Mouse (Mus musculus) kidney, adult 2 months (tissue): ENCODE results near the gene Bcl6. TPM values are rescaled to one million over a fixed set of nuclear protein-coding genes. Genes with fewer than 3 reads are reported as not detected.

Experiments used
- DNase-seq: peaks from one replicate; pipeline ENCODE4 v3.0.0; 2021
- H3K27ac ChIP-seq: fragments of 200-500 bp; 2 replicates; pipeline ENCODE4 v1.5.1; 2012; ENCODE audit warnings: low read depth, low read length, control low read depth, inconsistent platforms; ENCODE audit not compliant: insufficient read depth
- H3K27me3 ChIP-seq: fragments of 200-500 bp; replicated peaks from 2 replicates; pipeline ENCODE4 v1.6.1; 2012; ENCODE audit warnings: mild to moderate bottlenecking, moderate library complexity, low read length, inconsistent platforms; ENCODE audit not compliant: control insufficient read depth, insufficient read depth
- H3K36me3 ChIP-seq: fragments of 200-500 bp; 2 replicates; pipeline ENCODE4 v1.6.1; 2012; ENCODE audit warnings: mild to moderate bottlenecking, moderate library complexity, low read length, inconsistent platforms; ENCODE audit not compliant: control insufficient read depth, insufficient read depth
- H3K4me1 ChIP-seq: fragments of 200-500 bp; 2 replicates; pipeline ENCODE4 v1.6.1; 2011; ENCODE audit warnings: low read length; ENCODE audit not compliant: control insufficient read depth, insufficient read depth
- H3K4me3 ChIP-seq: fragments of 200-500 bp; 2 replicates; pipeline ENCODE4 v1.5.1; 2011; ENCODE audit warnings: mild to moderate bottlenecking, low read depth, low read length, control low read depth; ENCODE audit not compliant: insufficient read depth
- CTCF ChIP-seq: fragments of 200-500 bp; conservative IDR thresholded peaks from 2 replicates; pipeline ENCODE4 v1.5.1; 2011; ENCODE audit warnings: low read depth, mild to moderate bottlenecking, control low read depth, low read length, moderate library complexity, mixed read lengths; ENCODE audit not compliant: insufficient read depth, insufficient read length
- POLR2A ChIP-seq: fragments of 200-500 bp; IDR thresholded peaks from one replicate; pipeline ENCODE4 v1.6.1; 2011; ENCODE audit warnings: low read depth, low read length, control low read depth
- WGBS: fragments of 180-500 bp; shearing (Covaris S2); methylation state at CpG from one replicate; pipeline ENCODE4 v1.1.7; 2018; 5-methylcytosine and 5-hydroxymethylcytosine counted together
- polyA plus RNA-seq: library from polyadenylated mRNA; depleted of rRNA; stranded (reverse); fragments of >200 nt; gene quantifications from 2 replicates; pipeline ENCODE4 v1.2.3, GENCODE M21; 2012

The Bcl6 gene
- polyA plus RNA-seq, 1 experiment = 13.0 TPM

GRCm38 (mm10) chr16:23962401-23962800, 26.3 kb downstream of the Bcl6 start:
- no peaks in the 10 kb centered on the region for H3K4me1 ChIP-seq
- no peaks in the 10 kb centered on the region for H3K27me3 ChIP-seq
- peak; percentile 51 for DNase-seq
- 78% methylated on average over 2 of the region's 2 CpGs for WGBS
- H3K4me3 ChIP-seq = no peak overlapping the region
- no peak overlapping the region for H3K27ac ChIP-seq
- peak; percentile 81 for TF ChIP-seq CTCF
- TF ChIP-seq POLR2A = no peak
- peaks cover 2% of the 10 kb centered on the region; the same call in 1 of the 2 replicates for H3K36me3 ChIP-seq

GRCm38 (mm10) chr16:23958938-23959337, 29.7 kb downstream of the Bcl6 start:
- H3K36me3 ChIP-seq = no peaks in the 10 kb centered on the region
- H3K27me3 ChIP-seq = no peaks in the 10 kb centered on the region
- H3K27ac ChIP-seq = no peak overlapping the region
- no peaks in the 10 kb centered on the region for H3K4me1 ChIP-seq
- TF ChIP-seq CTCF = no peak
- TF ChIP-seq POLR2A = no peak
- DNase-seq = no peak
- H3K4me3 ChIP-seq = no peak overlapping the region

- DNase-seq = no peak
- Histone ChIP-seq H3K4me1 (no peaks in the 10 kb centered on the region), H3K36me3 (no peaks in the 10 kb centered on the region), H3K4me3 (no peak overlapping the region), H3K27ac (no peak overlapping the region), H3K27me3 (no peaks in the 10 kb centered on the region)
- TF ChIP-seq POLR2A (no peak), CTCF (no peak)
- 14% methylated on average over 1 of the region's 1 CpGs for WGBS
Measured at GRCm38 (mm10) chr16:23953959-23954260, 34.7 kb downstream of the Bcl6 start.

- Histone ChIP-seq H3K36me3 (no peaks in the 10 kb centered on the region), H3K4me1 (no peaks in the 10 kb centered on the region), H3K27ac (no peak overlapping the region), H3K27me3 (no peaks in the 10 kb centered on the region), H3K4me3 (no peak overlapping the region)
- WGBS = 52% methylated on average over 11 of the region's 11 CpGs
- TF ChIP-seq CTCF (peak; percentile 58), POLR2A (no peak)
- DNase-seq = peak; percentile 48
Measured at GRCm38 (mm10) chr16:23953189-23953958, 35.3 kb downstream of the Bcl6 start.

- Histone ChIP-seq H3K27ac (no peak overlapping the region), H3K36me3 (no peaks in the 10 kb centered on the region), H3K4me1 (no peaks in the 10 kb centered on the region), H3K4me3 (no peak overlapping the region), H3K27me3 (no peaks in the 10 kb centered on the region)
- no peak for TF ChIP-seq POLR2A
- no peak for TF ChIP-seq CTCF
- no peak for DNase-seq
- WGBS = 79% methylated on average over 4 of the region's 4 CpGs
Measured at GRCm38 (mm10) chr16:23952101-23952727, 36.4 kb downstream of the Bcl6 start.

- WGBS = 93% methylated on average over 6 of the region's 6 CpGs
Measured at GRCm38 (mm10) chr16:23947654-23948053, 41.0 kb downstream of the Bcl6 start.

GRCm38 (mm10) chr16:23944801-23945200, 43.9 kb downstream of the Bcl6 start:
- DNase-seq = no peak
- no peak overlapping the region for H3K4me3 ChIP-seq
- H3K36me3 ChIP-seq = no peaks in the 10 kb centered on the region
- WGBS = 19% methylated on average over 3 of the region's 3 CpGs
- TF ChIP-seq CTCF (no peak), POLR2A (no peak)
- no peak overlapping the region for H3K27ac ChIP-seq
- H3K4me1 ChIP-seq = no peaks in the 10 kb centered on the region
- H3K27me3 ChIP-seq = no peaks in the 10 kb centered on the region

More at GRCm38 (mm10) chr16:23947654-23948053, 41.0 kb downstream of the Bcl6 start:
- Histone ChIP-seq H3K36me3 (no peaks in the 10 kb centered on the region), H3K4me1 (no peaks in the 10 kb centered on the region), H3K27me3 (no peaks in the 10 kb centered on the region), H3K27ac (no peak overlapping the region), H3K4me3 (no peak overlapping the region)
- DNase-seq = no peak
- TF ChIP-seq POLR2A = no peak
- TF ChIP-seq CTCF = no peak

- Histone ChIP-seq H3K4me3 (no peak overlapping the region), H3K36me3 (no peaks in the 10 kb centered on the region), H3K27ac (no peak overlapping the region), H3K4me1 (no peaks in the 10 kb centered on the region), H3K27me3 (no peaks in the 10 kb centered on the region; the same call in 1 of the 2 replicates)
- TF ChIP-seq CTCF (no peak), POLR2A (no peak)
- DNase-seq = no peak
- WGBS = 74% methylated on average over 2 of the region's 2 CpGs
Measured at GRCm38 (mm10) chr16:23934397-23934796, 54.3 kb downstream of the Bcl6 start.
